Mouse (Mus musculus): ENCODE measurements around the gene Pard3b.

GRCm38 (mm10) chr1:62437493-62437892 lies 798.9 kb downstream of the Pard3b start:
- TF ChIP-seq CTCF (IDR thresholded peaks at IDR 0.05; ENCODE audit: extremely low read depth, insufficient read depth, insufficient read length, insufficient replicate concordance) (no peak), POLR2A (IDR thresholded peaks at IDR 0.05; ENCODE audit: low read depth, low read length) (no peak)

Data from spleen, adult 2 months (tissue).